Mouse (Mus musculus) heart, adult 8-10 months (tissue): ENCODE data around the gene Eppin. TPM values are rescaled to one million over a fixed set of nuclear protein-coding genes. Genes with fewer than 3 reads are reported as not detected.
"Not testable (repeated sequence)": the region's sequence is repeated elsewhere in the genome, so short reads cannot be mapped to it uniquely, and the experiment has no call there.

Experiments
- DNase-seq: peaks from one replicate; pipeline ENCODE4 v3.0.0; 2022; ENCODE audit warnings: low spot score
- total RNA-seq, 4 experiments: library from RNA; stranded (reverse); gene quantifications; 2 replicates each; pipeline ENCODE4 v1.2.4; 2022

The Eppin gene
- not detected for total RNA-seq

DNA sequence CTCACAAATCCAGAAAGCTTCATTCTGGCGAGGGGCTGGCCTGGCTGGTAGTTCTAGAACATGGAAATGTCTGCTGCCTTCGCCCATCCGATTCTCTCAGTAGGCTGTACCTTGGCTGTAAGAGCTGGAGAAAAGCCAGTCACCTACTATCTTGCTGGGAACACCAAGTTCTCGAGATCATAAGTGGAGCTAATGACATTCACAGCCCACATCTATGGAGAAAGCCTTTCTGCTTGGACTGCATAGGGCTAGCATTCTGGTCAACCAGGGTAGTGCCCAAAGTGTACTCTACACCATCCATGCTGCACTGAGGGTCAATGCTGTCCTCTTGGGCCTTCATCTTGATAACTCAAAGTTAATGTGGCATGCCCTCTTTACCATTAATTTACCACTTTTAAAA is at the start of gene Eppin:
TSS of gene Eppin (minus strand) at position 101 of the 400 bp plus-strand sequence.
- no peak for DNase-seq

DNA sequence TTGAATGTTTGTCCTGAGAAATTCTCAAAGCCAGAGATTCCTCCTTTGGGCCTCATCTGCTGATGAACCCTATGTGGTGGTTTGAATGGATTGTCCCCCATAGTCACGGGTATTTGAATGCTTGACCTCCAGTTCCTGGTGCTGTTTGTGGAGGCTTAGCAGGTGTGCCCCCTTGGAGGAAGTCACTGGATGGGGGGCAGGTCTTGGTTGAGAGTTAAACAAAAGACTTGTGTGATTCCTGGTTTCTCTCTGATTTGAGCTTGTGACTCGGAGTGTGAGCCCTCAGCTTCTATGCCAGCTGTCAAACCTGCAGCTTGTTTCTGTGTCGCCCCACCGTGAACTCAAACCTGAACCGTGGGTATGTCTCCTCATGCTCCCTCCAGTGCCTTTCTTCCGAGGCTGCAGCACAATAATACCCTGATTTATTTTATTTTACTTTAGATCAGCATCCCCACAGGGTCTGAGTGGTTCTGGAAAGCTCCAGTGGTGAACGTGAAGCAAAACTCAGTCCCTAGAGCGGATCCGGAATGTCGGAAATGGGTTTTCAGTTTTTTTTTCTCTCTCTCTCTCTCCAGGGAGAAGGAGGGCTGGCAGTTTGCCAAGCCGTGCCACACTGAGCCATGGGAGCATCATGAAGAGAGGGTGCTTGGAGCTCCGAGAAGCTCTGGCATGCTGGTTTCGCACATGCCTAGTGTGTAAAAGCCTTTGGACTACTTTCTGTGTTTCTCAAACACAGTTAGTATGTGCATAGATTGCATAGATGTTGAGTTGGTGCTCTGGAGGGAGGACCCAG is 48.7 kb upstream of the Eppin start:
- no peak for DNase-seq

DNA sequence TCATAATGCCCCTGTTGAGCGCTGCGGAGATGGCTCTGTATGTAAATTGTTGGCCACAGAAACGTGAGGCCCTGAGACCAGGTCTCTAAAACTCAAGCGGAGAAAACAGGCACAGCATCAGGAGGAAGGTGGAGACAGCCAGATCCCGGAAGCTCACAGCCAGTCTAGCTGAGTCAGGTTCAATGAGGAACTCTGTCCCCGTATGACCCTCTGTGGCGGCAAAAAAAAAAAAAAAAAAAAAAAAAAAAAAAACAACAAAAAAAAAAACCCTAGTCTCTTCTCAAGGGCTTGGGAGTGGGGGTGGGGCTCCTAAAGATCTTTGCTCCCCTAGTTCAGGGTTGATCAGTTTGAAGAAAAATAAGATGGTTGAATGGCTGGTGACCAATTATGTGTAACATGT is 47.7 kb upstream of the Eppin start:
- DNase-seq, result no peak

DNA sequence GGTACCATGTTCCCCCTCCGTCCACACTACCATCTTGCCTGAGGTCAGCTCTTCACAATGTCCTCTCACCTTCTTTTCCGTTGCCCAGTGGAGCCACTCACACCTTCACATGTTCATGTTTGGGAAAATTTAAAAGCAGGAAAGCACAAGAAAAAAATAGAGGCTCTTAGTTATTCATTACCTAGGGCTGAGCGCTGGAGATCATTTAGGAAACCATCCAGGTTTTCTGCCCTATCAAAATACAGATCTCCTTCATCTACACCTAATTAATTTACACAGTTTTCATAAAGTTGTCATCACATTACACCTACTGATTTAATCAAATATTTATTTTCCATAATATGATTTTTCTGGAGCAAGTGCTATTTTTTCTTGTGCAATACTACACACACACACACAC is 45.3 kb upstream of the Eppin start, which contains the start of gene Wfdc16:
TSS of gene Wfdc16 (minus strand) at position 101 of the 400 bp plus-strand sequence.
- no peak for DNase-seq

DNA sequence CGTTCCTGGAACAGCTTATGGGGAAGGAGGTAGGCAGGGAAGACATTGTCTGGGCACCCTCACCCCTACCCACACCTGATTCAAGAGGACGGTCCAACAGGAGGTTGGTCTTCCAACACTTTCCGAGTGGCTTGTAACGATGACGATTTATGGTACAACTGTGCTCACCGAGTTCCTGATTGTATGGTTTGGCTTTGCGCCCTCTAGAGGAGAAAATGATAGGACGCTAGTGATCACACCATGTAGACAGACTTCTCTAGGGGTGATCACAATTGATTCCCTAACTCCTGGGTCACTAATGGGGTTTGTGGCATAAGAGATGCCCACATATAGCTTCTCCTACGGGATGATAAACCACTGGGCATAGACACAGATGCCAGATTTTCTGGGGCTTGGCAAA is 41.9 kb upstream of the Eppin start:
- no peak for DNase-seq

DNA sequence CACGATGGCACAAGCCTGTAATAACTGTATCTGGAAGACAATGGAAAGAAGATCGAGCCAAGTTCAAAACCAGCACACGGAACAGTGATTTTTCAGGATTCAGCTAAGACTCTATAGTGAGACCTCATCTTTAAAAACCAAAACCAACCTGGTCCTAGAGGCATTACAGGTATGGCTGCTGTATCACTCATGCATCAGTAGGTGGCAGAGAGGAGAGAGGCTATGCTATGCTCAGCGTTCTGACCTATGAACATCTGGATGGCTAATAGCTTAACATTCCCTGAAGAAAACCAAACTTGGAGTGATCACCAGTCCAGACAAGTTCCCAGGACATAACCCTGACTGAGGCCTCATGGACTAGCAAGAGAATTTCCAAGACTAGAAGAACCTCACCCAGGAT is 28.4 kb upstream of the Eppin start:
- no peak for DNase-seq

DNA sequence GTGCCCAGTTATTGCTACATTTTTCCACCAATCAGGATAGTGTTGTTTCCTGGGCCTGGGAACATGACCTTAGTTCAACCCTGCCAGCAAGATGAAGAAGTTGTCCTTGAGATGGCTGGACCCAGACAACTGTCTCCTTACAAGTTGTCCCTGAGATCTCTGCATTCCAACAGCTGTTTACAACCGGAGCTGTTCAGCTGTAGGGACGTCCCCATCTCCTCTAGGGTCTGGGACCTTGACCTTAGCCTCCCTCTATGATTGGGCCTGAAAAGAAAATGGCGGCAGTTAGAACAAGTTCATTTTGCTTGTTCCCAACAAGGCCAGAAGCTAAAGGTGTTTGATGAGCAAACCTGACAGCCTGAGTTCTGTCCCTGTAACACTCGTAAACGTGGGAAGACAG is 25.7 kb upstream of the Eppin start:
- no peak for DNase-seq

DNA sequence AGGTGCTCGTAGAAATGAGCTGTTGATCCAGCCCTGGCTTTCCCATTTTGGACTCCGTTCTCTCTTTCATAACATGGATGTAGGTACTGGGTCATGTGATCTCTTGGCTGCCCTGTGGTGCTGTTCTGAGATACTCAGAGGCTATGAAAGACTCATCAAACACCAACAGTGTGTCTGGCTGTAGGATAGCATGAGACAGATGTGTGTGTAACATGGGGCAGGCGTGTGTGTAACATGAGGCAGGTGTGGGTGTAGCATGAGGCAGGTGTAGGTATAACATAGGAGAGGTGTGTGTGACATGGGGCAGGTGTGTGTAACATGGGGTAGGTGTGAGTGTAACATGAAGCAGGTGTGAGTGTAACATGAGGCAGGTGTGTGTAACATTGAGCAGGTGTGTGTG is 22.0 kb upstream of the Eppin start:
- no peak for DNase-seq

DNA sequence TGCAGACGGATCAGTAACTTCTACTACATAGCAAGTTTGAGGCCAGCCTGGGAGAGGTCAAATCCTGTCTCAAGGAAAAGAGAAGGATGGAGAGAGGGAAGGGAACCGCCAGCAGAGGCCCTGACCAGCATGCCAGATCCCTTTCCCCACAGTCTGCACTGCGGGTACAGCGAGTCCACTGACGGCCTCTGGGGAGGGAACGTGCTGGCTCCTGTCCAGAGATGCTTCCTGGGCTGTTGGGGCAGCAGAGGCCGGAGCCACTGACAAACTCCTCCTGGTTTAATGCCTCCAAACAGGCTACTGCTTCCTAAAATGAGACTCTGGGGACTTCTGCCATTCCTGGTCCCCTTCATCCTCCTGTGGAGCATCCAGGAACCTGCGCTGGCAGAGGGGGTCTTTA is 20.1 kb upstream of the Eppin start, which contains the start of the genes Wfdc6b and Wfdc8:
TSS of gene Wfdc6b (plus strand) at position 52 of the 400 bp plus-strand sequence.
TSS of gene Wfdc8 (minus strand) at position 156 of the 400 bp plus-strand sequence.
- DNase-seq, result peak; percentile 28

DNA sequence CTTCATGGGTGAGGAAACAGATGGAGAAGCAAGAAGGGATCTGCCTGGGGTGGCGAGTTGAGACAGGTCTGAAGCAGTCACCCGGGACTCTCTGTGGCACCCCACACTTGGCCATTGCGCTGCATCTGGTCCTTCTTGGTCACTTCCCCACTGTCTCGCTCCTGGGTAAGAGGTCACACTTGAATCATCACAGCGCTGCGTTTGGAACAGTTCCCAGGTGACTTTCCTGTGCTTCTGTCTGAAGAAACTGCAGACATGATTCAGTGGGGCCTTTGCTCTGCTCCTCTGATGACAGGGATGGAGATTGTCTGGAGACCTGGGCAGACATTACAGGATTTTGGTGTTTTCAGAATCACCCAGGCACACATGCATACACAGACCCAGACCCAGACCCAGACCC is 15.4 kb upstream of the Eppin start:
- DNase-seq, result no peak

DNA sequence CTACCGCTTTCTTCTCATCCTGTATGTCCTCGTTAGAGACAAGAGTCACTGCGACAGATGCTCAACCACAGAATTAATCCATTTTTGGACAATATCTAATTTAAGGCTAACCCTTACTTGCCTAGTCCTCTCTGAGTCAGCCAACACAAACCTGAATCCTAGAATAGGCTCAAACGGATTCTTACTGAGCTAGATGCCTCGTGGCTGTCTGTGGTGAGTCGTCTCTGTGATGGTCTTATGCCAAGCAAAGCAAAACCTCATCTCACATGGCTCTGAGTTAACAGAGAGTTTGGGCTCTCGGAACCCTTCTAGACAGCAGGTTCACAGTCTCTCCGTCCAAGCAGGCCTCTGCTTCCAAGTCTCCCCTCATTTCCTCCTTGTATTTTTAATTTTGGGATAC is 11.0 kb upstream of the Eppin start:
- no peak for DNase-seq

DNA sequence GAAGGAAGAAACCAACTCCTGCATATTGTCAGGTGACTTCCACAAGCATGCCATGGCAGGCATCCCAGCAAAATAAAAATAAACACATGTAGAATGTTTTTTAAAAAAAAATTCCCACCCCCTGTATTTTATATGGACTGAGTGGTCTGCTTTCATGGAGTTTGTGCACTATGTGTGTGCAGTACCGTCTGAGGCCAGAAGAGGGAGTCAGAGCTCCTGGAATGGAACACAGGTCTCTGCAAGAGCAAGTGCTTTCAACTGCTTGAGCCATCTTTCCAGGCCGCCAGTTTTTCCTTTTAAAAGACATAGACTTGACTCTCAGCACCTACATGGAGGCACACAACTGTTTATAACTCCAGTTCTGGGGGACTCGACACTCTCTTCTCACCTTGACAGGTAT is 10.1 kb upstream of the Eppin start:
- DNase-seq, result no peak

DNA sequence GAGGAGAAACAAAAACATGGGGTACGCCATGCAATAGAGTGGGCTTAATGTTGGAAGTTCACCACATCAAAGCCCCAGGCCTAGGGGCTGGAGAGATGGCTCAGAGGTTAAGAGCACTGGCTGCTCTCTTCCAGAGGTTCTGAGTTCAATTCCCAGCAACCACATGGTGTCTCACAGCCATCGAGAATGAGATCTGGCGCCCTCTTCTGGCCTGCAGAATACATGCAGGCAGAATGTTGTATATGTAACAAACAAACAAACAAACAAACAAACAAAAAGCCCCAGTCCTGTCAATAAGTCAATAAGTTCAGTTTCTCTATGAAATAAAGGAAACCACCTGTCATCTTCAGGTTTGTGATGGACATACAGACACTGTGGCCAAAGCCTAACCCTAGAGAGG is 6.8 kb upstream of the Eppin start:
- no peak for DNase-seq

DNA sequence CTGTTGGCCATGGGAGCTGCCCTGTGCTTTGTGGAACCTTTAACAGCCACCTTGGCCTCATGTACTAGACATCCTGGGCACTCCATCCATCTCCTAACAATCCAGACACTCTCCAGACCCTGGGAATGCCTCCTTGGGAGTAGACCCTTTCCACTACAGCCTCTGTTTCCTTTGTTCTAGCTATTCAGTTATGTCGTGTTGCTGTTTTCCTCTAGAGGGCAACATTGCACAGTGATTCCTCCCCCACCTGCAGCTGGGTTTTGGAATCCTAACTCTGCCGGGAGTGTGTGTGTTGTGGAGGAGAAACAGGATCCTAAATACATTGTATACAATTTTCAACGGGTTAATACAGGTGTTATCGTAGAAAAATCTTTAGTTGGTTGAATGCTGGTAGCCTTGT is 1.4 kb downstream of the Eppin start:
- no peak for DNase-seq

DNA sequence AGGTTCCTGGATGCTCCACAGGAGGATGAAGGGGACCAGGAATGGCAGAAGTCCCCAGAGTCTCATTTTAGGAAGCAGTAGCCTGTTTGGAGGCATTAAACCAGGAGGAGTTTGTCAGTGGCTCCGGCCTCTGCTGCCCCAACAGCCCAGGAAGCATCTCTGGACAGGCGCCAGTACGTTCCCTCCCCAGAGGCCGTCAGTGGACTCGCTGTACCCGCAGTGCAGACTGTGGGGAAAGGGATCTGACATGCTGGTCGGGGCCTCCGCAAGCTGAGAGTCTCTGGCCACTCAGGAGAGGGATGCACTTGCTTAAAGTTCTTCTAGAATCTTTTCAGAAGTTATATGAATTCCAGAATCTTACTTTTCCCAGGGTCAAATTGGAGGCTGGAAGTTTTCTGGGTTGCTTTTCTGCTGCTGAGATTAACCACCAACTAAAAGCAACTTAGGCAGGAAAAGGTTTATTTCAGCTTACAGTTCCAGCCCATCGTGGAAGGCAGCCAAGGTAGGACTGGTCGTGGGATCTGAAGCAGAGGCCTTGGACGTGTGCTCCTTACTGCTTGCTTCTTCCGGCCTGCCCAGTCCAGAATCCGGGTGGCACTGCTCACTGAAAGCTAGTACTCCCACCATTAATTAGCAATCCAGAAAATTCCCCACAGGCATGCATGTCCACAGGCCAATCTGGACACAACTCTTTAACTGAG is 8.2 kb downstream of the Eppin start, which contains the start of gene Wfdc6a:
TSS of gene Wfdc6a (minus strand) at position 423 of the 701 bp plus-strand sequence.
- peak; percentile 17 for DNase-seq

DNA sequence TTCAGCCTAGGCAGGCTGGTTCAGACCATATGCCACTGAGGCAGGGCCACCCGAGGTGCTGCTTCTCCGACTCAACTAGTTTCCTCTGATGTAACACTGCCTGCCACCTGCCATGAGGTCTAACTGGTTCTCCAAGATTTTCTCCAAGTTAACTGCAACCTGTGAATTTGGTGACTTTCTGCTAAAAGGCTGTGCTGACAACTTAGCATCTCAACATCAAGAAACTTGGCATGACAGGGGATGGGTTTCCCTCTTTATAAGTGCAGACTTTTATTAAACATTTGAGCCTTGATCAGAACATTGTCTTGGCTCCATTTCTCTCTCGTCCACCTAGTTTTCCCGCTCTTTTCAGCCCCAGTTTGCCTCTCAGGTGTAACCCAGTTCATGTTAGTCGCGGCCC is 20.0 kb downstream of the Eppin start, which contains the start of gene Spint3:
TSS of gene Spint3 (minus strand) at position 101 of the 400 bp plus-strand sequence.
- DNase-seq, result not testable (repeated sequence)

DNA sequence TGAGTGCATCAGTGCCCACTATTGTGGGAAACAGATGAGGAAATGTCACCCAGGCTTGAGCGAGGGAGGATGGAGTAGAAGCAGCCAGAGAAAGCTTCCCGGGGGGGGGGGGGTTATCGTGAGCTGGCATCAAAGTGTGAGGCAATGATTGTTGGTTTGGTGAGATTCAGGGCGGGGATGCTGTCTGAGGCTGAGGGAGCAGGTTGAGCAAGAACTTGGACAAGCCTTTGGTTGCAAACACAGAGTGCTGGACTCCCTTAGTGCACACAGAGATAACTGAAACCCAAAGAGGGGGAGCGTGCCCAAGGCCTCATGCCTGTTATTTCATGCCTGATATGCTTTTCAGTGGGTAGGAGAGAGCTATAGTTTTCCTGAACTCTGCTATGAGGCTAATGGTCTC is 25.9 kb downstream of the Eppin start:
- no peak for DNase-seq

DNA sequence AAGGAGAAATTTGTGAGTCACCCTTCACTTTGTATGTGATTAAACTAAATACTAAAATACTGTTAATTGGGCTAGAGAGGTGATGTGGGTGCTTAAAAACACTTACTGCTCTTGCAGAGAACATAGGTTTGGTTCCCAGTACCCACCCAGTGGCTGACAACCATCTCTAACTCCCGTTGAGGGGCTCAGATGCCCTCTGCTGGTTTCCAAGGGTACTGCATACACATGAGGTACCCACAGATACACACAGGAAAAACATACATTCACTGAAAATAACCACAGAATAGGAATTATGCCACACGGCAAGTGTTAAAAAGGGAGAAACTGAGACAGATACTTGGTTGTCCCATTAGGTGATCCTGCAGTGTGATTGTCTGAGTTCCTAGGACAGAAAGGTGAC is 26.4 kb downstream of the Eppin start:
- no peak for DNase-seq

DNA sequence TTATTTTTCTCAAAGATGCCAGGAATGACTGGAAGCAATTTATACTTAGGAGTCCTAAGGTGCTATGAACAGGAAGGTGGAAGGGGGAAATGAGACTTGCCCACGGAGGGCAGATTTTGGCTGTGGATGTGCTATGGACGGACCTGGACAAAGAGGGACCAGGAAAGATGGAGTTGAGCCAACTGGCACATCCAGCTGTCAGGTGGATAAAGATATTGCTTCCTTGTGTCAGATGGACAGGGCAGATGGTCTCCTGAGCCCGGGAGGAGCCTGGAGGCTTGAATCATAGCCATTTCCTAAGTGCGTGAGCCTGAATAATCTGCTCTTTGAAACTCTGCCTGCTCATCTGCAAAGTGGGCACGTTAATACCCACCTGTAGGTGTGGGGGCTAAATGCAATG is 29.0 kb downstream of the Eppin start:
- no peak for DNase-seq

DNA sequence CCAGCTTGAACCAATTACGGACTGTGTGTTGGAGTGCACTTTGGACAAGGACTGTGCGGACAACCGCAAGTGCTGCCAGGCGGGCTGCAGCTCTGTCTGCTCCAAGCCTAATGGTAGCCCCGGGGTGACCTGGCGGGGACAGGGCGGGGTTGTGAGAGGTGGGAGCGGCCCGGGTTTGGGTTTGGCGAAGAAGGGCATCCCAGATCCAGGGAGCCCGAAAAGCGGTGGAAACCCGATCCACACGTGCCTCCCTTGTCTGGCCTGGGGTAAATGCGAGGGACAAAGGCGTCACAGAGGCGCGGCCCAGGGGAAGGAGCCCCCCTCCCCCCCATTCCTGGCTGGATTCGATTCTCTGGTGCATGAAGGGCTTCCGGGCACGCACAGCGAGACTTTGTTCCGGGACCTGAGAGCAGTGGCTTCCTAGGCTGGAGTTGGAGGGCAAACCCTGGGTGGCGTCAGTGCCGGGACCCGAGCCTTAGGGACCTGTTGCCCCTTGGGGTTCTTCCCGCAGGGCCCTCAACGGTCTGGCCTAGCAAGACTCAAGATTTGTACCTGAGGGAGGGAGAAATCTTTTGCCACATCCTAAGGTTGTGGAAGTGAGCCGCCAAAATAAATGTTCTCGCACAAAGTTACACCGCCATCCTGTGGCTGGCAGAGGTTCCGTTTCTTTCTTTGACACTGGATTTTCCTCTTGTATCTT is 29.9 kb downstream of the Eppin start:
- no peak for DNase-seq

DNA sequence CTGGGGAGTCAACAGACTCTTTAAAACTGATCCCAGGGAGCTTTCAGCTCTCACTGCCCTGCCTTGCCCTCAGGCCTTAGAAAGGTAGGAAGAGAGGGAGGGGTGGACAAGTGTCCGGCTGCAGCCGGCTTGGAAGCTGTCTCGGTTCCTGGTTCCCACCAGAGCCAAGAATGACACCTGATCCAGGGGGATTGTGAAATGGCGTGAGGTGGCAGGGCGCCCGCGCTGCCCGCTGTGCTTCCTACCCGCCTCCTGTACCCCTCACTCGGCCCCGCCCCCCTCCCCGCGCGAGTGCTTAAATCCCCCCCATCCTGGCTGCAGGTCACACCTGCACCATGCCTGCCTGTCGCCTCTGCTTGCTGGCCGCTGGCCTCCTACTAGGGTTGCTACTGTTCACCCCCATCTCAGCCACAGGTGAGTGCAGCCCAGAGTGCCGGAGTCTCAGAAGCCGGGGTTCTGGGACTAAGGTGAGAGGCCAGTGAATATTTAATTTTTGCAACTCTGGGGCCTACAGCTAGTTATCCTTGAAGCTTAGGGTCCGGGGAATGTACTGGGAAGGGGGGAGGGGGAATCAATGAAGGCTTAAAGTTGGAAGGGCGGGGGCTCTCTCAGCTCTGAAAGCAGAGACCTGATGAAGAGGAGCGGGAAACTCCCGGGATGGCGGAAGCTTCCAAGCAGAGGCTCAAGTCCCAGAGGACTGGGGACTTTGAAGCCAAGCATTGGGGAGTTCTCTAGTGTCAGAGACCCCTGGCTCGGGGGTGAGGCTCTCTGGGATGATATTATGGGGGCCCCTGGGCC is 30.8 kb downstream of the Eppin start, which contains the start of gene Wfdc2:
TSS of gene Wfdc2 (plus strand) at position 23 of the 798 bp plus-strand sequence.
- no peak for DNase-seq
